Mouse (Mus musculus) fat pad, adult 2 months (tissue): Measurements from ENCODE around the gene Galnt15.

ENCODE experiments used
- DNase-seq: peaks from one replicate; pipeline ENCODE4 v3.0.0-alpha.2; 2011; ENCODE audit warnings: low read depth, low spot score; ENCODE audit errors: extremely low read depth

The Galnt15 gene

DNA sequence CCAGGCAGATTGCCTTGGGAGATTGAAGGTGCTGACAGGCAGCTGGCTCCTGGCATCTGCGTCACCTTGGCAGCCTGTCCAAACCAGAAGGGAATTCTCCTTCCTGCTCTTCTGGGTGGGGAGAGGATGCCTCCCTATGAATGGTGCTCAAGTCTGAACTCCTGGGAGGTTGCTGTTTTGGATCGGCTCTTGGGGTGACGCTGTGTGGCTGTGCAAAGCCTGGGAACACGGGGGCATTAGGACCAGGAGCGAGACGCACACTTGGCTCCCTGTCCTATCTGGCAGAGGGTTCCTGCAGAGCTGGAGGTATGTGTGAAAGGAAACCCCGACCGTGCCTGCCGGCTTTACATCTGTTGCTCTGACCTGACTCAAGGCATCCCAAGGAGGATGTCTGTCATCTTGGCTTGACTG, at the start of gene Galnt15:
Gene Galnt15, plus strand, starts transcription at position 309 of the 411 bp plus-strand sequence.
- DNase-seq = no peak

DNA sequence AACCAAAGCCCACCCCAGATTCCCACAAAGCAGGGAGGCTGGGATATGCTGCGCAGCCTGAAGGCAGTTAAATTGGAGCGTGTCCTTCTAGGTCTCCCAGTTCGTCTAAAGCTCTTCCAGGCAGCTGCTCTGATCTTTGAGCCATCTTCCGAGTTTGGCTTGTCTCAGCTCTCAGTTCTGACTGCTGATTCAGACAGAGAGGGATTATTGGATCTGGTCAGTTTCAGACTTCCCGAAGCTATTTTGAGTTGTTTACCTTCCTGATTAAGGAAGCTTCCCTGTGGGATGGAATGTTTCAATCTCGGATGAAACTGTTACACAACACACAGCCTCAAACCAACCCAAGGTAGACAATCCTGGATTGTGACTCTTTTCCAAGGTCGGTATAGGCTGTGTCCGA, 34.8 kb upstream of the Galnt15 start:
- DNase-seq = no peak

DNA sequence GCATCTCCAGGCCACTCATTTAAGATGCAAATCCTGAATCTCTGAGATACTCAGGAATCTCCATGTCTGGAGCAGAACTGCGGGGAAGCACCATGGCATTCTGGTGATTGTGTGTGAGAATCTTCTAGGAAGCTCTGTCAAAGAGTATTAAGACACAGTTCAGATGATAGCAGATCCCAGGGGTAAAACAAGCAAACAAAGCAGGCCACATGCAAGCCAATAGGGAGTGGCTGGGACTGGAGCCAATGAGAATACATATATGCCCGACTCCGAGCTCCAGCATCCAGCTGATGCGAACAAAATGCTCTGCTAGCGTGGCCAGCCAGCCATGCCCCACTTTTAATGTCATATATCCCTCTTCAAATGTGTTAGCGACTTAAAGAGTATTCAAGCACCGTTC, 27.8 kb upstream of the Galnt15 start:
- no peak for DNase-seq

DNA sequence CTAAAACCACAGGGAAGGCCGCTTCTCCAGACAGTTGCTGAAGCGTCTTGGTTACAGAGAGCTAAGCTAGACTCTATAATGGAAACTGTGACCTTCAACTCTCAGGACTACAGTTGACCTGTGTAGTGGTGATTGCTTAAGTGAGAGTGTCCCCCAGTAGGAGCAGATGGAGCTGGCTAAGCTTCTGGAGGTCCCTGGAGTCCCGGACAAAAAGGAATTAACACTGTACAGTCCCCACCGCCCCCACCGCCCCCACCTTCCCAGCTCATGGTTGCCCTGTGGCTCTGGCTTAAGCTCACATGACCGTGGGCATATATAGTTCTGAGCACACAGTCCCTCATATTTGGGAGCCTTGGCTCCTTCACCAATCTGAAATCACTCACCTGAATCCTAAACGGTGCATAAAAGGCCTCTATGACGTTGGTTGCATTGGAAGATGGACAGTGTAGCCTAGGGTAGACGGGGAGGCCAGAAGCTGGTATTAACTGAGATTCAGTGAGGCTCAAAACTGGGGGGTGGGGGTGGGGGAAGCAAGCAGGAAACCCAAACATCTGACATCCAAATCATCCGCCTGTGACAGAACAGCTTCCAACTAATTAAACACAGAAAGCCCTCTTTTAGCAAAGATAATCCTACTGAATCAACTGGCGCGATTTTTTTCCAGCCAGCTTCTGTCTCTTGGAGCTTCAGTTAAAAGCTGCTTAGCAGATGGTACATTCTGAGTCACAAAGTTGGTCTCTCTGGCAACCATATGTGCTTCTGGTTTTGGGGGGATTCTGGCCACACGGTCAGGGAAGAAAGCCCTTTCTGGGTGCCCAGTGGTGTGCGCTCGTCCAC, 26.1 kb upstream of the Galnt15 start:
- DNase-seq = no peak

DNA sequence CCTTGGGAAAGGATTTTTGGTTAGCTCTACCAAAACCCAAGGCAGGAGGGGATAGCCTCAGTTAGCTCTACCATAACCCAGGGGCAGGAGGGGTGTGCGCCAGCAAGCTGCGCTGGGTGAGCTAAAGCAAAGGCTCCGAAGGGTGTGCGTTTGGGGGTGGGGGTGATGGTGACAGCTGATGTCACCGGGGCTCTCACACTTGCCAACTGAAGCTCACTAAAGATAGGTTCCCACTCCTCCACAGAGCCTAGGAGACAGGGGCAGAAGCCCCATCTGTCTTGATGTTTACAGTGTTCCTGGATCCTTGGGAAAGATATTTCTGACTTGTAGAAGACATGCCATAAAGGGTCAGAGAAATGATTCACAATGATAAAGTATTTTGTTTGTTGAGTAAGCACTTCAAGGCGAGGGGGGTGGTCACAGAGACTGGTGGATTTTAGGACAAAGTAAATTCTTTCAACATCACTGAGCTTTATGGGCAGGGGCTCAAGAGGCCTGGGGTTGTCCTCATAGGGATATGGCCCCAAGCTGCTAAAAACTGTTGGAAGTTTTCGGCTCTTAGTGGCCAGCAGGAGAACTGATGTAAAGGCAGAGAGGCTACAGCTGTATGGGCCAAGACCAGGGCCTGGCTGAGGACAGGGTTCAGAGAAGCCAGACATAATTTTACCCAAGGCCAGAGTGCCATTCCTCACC, 24.7 kb upstream of the Galnt15 start:
- DNase-seq = no peak

DNA sequence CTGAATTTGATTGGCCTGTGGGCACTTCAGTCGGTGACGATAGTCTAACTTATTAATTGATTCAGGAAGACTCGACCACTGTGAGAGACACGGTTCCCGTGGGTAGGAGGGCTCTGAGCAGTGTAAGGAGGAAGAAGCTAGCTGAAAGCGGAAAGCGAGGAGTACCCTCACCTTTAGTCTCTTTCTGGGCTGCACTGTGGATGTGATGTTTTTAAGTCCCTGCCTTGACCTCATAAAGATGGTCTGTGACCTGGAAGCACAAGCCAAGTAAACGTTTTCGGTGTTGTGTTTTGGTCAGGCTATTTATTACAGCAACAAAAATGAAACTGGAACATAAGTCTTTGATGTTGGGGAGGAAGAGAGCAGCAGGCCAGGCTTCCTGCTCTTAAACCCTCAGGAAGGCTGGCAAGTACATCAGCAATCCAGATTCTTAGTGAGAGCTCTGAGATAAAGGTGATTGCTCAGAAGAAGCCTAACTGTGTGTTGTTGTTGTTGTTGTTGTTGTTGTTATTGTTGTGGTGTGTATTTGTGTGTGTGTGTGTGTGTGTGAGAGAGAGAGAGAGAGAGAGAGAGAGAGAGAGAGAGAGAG, 23.0 kb upstream of the Galnt15 start:
- no peak for DNase-seq

DNA sequence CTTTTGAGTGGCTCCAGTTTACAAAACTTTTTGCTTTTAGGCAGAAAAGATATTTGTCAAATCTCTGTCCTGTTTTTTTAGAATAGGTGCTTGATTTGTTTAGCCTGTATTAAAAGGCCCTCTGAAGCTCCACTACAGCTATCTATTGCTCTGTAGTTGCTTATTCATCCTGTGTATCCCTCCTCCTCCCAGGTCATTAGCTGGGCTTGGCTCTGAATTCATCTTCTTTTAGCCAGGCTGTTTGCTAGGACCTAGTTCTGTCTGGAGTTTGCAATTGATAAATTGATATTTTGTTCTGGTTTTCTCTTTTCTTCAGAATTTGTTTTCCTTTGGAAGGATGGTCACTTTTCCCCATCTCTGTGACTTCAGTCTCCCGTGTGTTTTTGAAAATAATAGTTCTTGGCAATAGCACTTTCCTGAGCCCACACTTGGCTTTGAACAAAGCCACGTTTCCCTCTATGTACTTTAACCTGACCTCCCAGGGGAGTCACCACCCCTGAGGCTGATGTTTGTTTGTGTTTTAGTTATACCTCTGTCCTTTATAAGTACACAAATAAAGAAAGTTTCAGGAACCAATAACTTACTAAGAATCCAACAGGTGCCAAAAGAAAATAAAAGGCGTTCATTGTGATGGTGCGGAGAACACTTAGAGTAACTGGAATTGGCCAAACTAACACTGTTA, 21.0 kb upstream of the Galnt15 start:
- no peak for DNase-seq

DNA sequence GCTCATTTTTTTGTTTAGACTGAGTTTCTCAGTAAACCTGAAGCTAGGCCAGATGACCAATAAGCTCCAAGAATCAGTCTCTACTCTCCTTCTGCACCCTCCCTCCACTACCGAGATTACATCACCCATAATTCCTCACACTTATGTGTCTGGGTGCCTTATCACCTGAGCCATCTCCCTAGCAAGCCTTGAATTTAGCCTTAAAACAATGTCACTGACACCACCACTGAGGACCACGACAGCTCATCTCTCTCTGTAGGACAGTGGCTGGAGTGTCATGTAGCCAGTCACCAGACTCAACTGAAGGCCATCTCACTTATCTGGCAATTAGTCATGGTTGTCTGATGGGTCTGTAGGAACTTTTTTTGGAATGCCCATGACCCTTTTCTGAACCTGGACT, 19.1 kb upstream of the Galnt15 start:
- no peak for DNase-seq

DNA sequence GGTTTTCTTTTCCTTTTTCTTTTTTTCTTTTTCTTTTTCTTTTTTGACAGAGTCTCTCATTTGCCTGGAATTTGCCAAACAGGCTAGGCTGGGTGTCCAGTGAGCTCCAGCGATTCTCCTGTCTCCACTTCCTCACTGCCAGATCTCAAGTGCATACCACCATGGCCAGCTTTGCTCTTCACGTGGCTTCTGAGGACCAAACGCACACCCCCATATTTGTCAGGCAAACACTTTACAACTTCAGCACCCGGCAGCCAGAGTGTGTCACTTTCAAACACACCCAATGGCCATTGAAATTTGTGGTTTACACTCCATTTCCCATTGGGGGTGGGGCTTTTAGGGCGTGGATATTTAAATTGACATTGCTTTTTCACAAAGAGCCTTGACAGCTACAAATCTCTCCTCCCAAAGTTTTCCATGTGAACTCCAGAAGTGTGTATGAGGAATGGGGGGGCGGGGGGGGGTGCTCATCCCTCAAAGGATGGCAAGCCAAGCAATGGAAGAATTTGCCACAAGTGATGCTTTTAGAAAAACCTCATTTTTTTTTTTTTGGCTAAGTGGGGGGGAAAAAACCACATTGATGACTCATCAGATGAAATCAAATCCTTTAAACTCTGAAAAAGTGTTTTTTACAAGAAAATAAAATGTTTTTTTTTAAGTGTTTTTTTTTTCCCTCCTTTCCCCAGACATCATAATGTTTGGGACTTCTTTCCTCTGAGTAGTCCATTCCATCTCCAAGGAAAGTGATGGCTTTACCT, 17.1 kb upstream of the Galnt15 start:
- no peak for DNase-seq

DNA sequence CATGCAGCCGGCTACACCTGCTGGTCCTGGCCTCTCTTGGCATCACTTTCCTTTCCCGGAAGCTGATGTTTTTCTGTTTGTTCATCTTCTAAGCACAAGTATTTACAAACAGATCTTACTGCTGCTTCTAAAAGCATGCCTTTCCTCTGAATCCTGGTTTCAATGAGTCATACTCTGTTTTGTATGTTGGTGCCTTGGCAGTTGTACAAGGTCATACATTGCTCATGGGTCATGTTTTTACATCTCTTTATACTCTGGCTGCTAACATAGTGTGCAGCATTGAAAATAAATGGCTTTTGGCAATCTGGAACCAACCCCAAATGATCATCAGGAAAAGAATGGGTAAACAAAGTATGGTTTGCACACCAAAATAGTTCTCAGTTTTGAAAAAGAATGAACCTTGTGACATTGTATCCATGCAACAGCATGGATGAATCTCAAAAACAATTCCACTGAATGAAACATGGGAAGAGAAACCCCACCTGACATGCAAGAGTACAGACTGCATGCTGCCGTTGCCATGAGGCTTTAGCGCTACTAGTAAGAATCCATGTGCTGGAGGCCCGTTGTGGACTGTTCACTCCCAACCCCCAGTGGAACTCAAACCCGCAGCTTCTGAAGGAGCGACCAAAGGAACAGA, 13.5 kb upstream of the Galnt15 start:
- DNase-seq = no peak

DNA sequence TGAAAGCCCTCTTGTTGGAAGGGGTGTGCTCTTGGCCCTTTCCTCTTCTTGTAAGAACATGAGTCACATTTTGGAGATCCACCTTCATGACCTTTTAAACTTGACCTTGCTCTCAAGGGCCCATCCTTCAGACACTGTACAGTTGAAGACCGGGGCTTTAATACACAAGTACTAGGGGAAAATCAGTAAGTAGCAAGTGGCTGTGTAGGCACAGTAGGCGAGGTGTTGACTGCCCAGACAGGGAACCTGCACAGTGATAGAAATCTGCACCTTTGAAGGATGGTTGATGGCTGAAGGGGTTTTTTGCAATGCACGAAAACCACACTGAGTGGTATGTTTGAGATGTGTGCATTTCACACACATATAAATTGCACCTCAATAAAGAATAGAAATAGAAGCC, 12.3 kb upstream of the Galnt15 start:
- DNase-seq = no peak

DNA sequence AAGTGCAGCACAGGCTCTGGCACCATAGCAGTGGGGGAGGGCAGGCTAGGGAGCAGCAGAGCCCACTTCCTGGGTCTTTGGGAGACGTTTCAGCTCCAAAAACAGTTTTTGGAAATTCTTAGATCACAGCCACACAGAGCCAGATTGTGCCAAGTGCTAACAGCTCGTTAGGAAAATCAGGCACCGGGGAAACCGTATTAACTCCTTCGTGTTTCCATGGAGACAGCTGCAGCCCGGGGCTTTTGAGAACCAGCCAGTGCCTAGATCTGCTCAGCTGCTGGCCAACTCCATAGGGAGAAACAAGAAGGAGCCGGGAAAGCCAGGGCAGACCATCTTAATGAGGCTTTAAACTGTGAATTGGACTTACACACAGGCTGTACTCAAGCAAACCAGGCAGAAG, 11.9 kb upstream of the Galnt15 start:
- no peak for DNase-seq

DNA sequence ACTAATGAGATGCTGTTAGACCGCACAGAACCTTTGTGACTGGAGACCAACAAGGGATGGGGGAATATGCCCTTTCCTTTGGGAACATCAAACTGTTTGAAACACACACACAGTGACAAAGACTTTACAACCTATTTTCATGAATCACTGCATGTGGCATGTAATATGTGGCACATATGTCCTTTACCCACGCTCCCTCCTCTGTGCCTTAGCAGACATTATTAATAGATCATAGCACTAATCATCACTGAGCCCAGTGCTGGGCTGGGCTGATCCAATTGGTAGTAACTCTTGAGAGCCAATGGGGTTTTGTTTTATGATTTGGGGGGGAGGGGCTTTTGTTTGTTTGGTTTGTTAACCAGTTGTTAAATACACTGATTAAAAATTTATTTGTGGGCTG, 11.3 kb upstream of the Galnt15 start:
- no peak for DNase-seq

DNA sequence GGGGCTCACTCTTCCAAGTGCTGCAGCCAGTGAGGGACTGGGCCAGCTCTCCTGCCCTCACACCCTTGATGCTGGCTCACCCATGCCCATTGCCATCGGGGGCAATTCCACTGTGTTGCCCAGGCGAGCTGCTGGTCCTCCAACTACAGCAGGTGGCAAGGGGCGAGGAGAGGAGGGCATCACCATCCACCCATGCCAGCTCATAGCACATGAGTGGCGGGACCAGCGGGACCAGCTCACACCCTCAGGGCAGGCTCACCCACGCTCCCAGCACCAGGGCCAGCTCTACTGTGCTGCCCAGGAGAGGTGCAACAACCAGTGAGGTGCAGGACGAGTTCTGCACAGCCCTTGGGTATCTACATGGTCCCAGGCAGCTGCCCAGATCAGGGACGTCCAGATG, 9.7 kb upstream of the Galnt15 start:
- no peak for DNase-seq

DNA sequence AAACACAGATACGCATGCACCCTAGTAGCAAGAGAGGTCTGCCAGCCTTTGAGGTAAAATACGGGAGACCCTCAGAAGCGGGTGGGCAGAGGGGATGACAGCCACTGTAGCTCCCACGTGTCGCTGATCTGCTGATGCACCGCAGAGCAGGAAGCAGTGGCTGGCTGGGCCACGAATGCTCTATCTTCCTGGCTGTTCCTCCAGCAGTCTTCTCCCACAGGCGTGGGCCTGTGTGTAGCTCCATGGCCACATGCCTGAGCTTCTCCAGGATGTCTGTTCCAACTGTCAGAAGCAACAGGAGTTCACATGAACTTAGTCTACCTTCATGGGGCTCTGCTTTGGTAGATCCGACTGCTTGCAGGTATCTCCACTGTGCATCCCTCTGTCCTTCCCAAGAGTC, 6.8 kb upstream of the Galnt15 start:
- no peak for DNase-seq

DNA sequence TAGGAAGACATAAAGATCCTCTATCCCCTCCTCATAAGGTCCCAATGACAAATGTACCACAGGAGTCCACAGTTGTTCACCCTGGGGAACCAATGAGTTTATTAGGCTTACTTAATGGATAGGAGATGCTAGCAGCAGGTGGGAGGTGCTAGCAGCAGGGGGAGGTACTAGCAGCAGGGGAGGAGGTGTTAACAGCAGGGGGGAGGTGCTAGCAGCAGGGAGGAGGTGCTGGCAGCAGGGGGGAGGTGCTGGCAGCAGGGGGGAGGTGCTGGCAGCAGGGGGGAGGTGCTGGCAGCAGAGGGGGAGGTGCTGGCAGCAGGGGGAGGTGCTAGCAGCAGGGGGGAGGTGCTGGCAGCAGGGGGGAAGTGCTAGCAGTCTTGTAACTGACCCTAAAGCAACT, 6.3 kb upstream of the Galnt15 start:
- no peak for DNase-seq

DNA sequence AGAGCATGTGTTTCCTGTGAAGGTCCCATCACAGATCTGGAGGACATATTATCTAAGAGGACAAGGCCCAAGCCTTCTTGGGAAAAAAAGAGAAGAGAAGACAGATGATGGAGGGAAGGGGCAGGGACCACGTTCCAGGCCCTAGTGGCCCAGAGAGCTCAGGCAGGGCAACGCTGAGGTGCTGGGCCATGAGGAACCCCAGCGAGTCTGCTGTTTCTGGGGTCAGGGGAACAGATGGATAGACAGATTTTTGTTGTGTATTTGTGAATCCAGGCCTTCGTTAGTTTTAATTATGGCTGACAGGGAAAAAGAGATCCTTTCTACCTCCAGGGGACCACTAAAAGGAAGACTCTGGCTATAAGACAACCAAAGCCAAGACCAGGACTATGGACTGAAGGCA, 4.9 kb upstream of the Galnt15 start:
- no peak for DNase-seq

DNA sequence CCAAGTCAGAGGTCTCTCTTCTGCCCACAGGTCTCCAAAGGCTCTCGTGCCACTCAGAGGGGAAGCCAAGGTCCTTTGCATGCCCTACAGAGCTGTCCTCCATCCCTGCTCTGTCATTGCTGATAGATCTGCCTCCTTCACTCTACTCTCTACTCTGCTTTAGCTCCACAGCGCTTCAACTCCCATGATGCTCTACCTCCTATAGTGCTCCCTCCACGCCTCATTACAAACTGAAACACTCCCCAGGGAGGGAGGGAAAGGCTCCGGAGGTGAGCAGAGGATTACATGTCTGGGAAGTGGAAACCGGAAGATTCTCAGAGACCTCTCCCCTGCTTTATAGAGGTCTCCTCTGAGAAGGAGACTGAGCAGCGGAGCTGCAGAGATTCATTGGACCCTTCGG, 1.6 kb upstream of the Galnt15 start:
- no peak for DNase-seq

DNA sequence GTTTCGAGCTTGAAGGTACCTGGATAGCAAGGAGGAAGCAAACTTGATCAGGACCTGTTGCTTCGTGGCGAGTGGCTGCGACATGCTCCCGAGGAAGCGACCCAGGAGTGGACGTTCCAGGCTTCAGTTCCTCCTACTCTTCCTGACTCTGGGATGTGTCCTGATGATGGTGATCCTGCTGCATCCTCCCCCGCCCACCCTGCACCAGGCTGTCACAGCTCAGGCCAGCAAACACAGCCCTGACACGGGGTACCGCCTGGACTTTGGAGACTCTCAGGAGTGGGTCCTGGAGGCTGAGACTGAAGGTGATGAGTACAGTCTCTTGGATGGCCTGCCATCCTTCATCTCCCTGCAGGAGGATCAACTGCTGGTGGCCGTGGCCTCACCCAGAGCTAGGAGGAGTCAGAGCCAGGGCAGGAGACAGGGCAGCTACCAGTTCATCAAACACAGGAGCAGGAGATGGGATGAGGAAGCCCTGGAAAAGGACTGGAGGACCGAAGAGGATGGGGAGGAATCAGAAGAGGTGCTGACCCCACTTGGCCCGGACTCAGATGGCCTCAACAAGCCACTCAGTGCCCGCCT, 713 bp downstream of the Galnt15 start:
- DNase-seq = no peak

DNA sequence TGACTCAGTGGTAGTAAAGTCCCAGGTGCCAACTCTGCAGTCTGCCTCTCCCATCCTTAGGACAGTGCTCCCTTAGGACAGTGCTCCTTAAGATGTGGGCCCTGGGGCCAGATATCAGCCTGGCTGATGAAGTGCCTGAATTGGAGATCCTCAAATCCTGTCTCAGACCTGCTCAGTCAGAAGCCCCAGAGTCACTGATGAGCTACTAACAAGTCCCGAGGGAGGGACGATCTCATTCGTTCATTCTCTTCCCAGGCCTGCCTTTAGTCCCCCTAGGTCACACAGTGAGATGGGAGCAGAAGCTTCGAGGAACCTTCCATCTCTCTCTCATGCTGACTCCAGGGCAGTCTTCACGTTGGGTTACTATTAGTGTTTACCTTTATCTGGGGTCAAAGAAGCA, 1.3 kb downstream of the Galnt15 start:
- no peak for DNase-seq
